Mouse (Mus musculus) ES-E14 (cell line): ENCODE data around the gene Poll.
A peak's percentile ranks its signal among the peaks of the same experiment; 100 is the strongest.

Source experiments
- CHD2 ChIP-seq: IDR thresholded peaks from 2 replicates; pipeline ENCODE4 v1.6.1; 2014; ENCODE audit warnings: mild to moderate bottlenecking, low read depth, low read length, inconsistent platforms
- HCFC1 ChIP-seq: IDR thresholded peaks from 2 replicates; pipeline ENCODE4 v1.6.1; 2012; ENCODE audit warnings: low read length, inconsistent platforms, borderline replicate concordance; ENCODE audit not compliant: insufficient read depth
- MAFK ChIP-seq: IDR thresholded peaks from 2 replicates; pipeline ENCODE4 v1.6.1; 2014; ENCODE audit warnings: mild to moderate bottlenecking, low read depth, low read length, inconsistent platforms; ENCODE audit not compliant: insufficient read depth
- ZC3H11A ChIP-seq: IDR thresholded peaks from 2 replicates; pipeline ENCODE4 v1.6.1; 2012; ENCODE audit warnings: low read depth, mild to moderate bottlenecking, inconsistent platforms, low read length, borderline replicate concordance
- ZNF384 ChIP-seq: IDR thresholded peaks from 2 replicates; pipeline ENCODE4 v1.6.1; 2012; ENCODE audit warnings: low read depth, low read length, inconsistent platforms

GRCm38 (mm10) chr19:45541409-45542041, 18.8 kb downstream of the Poll start:
- TF ChIP-seq MAFK (no peak), HCFC1 (peak; percentile 10; the same call in 1 of the 2 replicates), ZC3H11A (no peak), CHD2 (no peak), ZNF384 (no peak)
